Mouse (Mus musculus): Measurements from ENCODE around the gene H2-Q1.
"Not testable (repeated sequence)": the region's sequence is repeated elsewhere in the genome, so short reads cannot be mapped to it uniquely, and the experiment has no call there.

H2-Q1 gene

DNA sequence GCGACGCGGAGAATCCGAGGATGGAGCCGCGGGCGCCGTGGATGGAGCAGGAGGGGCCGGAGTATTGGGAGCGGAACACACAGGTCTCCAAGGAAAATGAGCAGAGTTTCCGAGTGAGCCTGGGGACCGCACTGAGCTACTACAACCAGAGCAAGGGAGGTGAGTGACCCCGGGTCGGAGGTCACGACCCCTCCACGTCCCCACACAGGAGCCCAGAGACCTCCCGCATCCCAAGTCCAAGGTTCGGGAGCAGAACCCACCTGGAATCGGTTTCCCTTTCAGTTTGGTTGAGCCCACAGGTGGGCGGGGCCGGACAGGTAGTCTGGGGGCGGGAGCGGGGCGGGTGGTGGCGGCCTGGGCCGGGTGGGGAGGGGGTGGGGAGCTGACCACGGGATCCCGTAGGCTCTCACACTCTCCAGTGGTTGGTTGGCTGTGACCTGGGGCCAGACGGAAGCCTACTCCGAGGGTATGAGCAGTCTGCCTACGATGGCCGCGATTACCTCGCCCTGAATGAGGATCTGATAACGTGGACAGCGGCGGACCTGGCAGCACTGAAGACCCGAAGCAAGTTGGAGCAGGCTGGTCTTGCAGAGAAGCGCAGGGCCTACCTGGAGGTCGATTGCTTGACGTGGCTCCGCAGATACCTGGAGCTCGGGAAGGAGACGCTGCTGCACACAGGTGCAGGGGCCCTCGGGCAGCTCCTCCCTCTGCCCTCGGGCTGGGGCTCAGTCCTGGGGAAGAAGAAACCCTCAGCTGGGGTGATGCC is 22.7 kb downstream of the H2-Q1 start:
- no peak for DNase-seq (ENCODE audit: low read depth, low spot score)

DNA sequence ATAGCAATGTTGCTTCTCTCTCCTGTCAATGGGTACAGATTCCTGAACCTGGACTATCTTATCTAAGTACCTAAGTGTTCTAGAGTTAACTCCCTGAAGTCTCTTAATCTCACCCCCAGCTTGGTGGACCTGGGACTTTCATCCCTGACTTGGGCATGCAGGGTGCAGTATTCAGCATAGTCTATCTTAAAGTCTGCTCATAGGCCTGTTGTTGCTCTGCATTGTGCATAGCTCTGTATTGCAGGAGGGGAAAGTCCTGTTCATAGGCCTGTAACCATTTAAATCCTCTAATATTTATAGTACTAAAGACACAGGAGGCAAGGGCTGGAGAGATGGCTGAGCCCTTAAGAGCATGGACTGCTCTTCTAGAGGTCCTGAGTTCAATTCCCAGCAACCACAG is 27.5 kb downstream of the H2-Q1 start:
- not testable (repeated sequence) for DNase-seq (ENCODE audit: low read depth, low spot score)

DNA sequence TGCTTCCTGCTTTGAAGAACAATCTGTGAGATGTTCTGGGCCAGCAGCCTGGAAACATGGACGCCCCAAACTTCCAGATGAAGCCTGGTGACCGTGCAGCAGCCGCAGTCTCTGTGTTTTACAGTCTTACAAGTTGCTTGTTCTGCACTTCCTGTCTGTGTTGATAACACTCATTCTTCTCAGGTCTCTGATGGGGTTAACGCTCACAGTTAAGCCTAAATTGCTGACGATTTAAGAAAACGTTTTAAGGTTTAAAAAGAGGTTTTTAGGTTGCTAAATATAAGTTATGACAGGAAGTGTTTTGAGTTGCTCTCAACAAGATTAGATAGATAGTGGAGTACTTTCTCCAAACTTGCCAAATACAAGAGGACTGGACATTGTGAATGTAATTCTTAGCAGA is 33.1 kb downstream of the H2-Q1 start:
- not testable (repeated sequence) for DNase-seq (ENCODE audit: low read depth, low spot score)

DNA sequence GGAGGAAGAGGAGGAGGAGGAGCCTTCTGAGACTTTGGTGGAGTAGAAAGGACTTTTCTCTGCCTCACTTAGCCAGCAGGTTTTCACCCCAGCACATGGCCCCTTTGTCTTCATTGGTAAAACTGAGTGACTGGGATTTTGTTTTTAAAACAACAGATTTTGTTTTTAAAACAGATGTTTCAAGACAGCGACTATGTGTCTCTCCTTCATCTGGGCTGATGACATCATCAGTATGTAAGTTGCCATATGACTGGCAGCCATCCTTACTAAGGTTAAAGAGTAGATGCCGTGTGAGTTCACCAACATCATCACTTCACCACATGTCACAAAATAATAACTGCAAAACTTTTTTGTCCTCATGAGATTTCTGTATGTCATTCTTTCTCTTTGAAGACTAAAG is 33.9 kb downstream of the H2-Q1 start:
- no peak for DNase-seq (ENCODE audit: low read depth, low spot score)

DNA sequence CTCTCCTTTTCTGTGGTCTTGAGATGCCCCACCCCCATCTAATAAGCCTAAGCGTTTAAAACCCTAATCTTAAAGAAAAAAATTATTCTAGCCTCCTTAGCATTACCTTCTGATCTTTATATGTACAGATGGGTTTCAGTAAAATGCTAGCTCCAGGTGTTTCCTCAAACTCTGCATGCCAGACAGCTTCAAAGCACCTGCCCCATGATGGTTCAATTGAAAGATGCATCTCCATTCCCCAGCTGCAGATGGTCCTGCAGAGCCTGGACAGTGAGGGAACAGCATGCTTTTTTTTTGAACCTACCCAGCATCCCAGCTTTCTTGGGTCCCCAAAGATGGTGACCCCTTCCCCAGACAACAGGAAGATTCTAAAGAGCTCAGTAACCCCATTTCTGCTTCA is 36.9 kb downstream of the H2-Q1 start:
- no peak for DNase-seq (ENCODE audit: low read depth, low spot score)

DNA sequence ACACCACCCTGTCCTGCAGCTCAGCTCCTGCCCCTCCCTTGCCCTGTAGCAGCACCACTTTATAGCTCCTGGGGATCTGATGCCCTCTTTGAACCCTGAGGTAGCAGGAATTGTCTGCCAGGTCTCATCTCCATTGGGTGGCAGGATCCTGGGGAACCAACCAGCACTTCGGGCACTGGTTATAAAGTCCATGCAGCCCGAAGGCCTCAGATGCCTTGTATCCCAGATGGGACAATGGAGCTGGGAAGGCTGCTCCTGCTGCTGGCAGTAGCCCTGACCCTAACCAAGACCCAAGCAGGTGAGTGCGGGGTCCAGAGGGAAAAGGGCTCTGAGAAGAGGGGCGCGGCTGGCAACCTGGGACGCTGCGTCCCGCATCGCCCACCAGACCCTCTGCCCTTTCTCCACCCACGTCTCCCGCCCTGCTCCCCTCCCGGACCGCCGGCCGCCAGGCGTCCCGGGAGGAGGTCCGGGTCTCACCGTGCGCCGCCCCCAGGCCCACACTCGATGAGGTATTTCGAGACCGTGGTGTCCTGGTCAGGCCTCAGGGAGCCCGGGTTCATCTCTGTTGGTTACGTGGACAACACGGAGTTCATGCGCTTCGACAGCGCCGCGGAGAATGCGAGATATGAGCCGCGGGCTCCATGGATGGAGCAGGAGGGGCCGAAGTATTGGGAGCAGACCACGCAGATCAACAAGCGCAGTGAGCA is 38.7 kb downstream of the H2-Q1 start:
- DNase-seq (ENCODE audit: low read depth, low spot score) = no peak

DNA sequence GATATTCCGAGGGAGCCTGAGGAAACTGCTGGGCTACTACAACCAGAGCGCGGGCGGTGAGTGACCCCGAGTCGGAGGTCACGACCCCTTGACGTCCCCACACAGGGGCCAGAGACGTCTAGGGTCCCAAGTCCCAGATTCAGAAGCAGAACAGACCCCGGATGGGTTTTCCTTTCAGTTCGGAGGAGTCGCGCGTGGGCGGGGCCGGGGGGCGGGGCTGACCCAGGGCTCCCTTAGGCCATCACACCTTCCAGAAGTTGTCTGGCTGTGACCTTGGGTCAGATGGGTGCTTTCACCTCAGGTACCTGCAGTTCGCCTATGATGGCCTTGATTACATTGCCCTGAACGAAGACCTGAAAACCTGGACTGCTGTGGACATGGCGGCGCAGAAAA is 39.3 kb downstream of the H2-Q1 start:
- DNase-seq (ENCODE audit: low read depth, low spot score) = no peak

Data from telencephalon, adult 2 months (tissue).